In genomic region chr19:3708078-3709012, GRCm38 (mm10) we compare ENCODE assay signal across 8 mouse cellular contexts. TPM values are rescaled to one million over a fixed set of nuclear protein-coding genes. Genes with fewer than 3 reads are reported as not detected.
A peak's percentile ranks its signal among the peaks of the same experiment; 100 is the strongest.
DNase-seq lines count a peak whose midpoint lies in the region; ATAC-seq lines count a peak whose summit lies in the region.

Gene 1810055G02Rik (plus strand): TSS chr19:3708293.

- peak within 1 kb of the TSS; percentile 86 for H3K4me2 ChIP-seq in heart, embryonic 13.5 days
- peak within 1 kb of the TSS; percentile 90 for H3K4me2 ChIP-seq in liver, embryonic 12.5 days
- H3K4me2 ChIP-seq in stomach, embryonic 15.5 days = peak within 1 kb of the TSS; percentile 84

- H3K27ac ChIP-seq in brown adipose tissue, adult 24 weeks (replicated peaks; ENCODE audit: low read depth, low read length) = peak within 1 kb of the TSS; percentile 76
- peak within 1 kb of the TSS; percentile 83 for H3K27ac ChIP-seq in heart, embryonic 13.5 days (replicated peaks)
- peak within 1 kb of the TSS; percentile 80 for H3K27ac ChIP-seq in liver, embryonic 12.5 days
- H3K27ac ChIP-seq in stomach, embryonic 15.5 days = peak within 1 kb of the TSS; percentile 92

- no peaks in the 10 kb centered on the region for H3K9me3 ChIP-seq in heart, embryonic 13.5 days
- H3K9me3 ChIP-seq in liver, embryonic 12.5 days (replicated peaks) = no peaks in the 10 kb centered on the region
- H3K9me3 ChIP-seq in stomach, embryonic 15.5 days = no peaks in the 10 kb centered on the region

- peak; percentile 98 for DNase-seq in CD4-positive, CD25-positive, alpha-beta regulatory T cell, adult 2 months (ENCODE audit: low read depth, low spot score)
- peak; percentile 64 for DNase-seq in fat pad, adult 2 months (ENCODE audit: extremely low read depth, low read depth, low spot score)
- peak; percentile 99 for DNase-seq in kidney, postnatal 10 days
- peak; percentile 87 to 93 for DNase-seq in natural killer cell, adult 2 months (ENCODE audit: low spot score in 2 of 2)

- H3K27me3 ChIP-seq in heart, embryonic 13.5 days (replicated peaks) = no peaks in the 10 kb centered on the region
- H3K27me3 ChIP-seq in liver, embryonic 12.5 days (replicated peaks) = no peaks in the 10 kb centered on the region
- H3K27me3 ChIP-seq in stomach, embryonic 15.5 days (replicated peaks) = no peaks in the 10 kb centered on the region

- ATAC-seq in heart, embryonic 13.5 days (ENCODE audit: extremely low read depth, insufficient number of reproducible peaks, low FRiP score, low TSS enrichment) = peak; percentile 97
- peak; percentile 97 for ATAC-seq in liver, embryonic 12.5 days
- peak; percentile 97 for ATAC-seq in stomach, embryonic 15.5 days (ENCODE audit: insufficient read depth, low FRiP score, low read depth)

- under 1% methylated on average over 61 of the region's 61 CpGs for WGBS in heart, embryonic 13.5 days
- WGBS in liver, embryonic 12.5 days (ENCODE audit: insufficient replicate concordance) = 1% methylated on average over 61 of the region's 61 CpGs
- WGBS in stomach, embryonic 15.5 days = under 1% methylated on average over 61 of the region's 61 CpGs

- peak within 1 kb of the TSS; percentile 68 for H3K4me3 ChIP-seq in brown adipose tissue, adult 24 weeks (ENCODE audit: insufficient read depth, low read depth, low read length)
- H3K4me3 ChIP-seq in heart, embryonic 13.5 days = peak within 1 kb of the TSS; percentile 81
- peak within 1 kb of the TSS; percentile 82 for H3K4me3 ChIP-seq in liver, embryonic 12.5 days
- peak within 1 kb of the TSS; percentile 88 for H3K4me3 ChIP-seq in stomach, embryonic 15.5 days (replicated peaks)

- H3K4me1 ChIP-seq in brown adipose tissue, adult 24 weeks (ENCODE audit: control insufficient read depth, insufficient read depth, insufficient read length, low read length) = no peaks in the 10 kb centered on the region; the same call in 1 of the 2 replicates
- peaks cover 17% of the 10 kb centered on the region for H3K4me1 ChIP-seq in heart, embryonic 13.5 days
- H3K4me1 ChIP-seq in liver, embryonic 12.5 days = peaks cover 35% of the 10 kb centered on the region
- peaks cover 12% of the 10 kb centered on the region; the same call in 1 of the 2 replicates for H3K4me1 ChIP-seq in stomach, embryonic 15.5 days

- H3K9ac ChIP-seq in heart, embryonic 13.5 days = peak within 1 kb of the TSS; percentile 88
- peak within 1 kb of the TSS; percentile 87 for H3K9ac ChIP-seq in liver, embryonic 12.5 days
- H3K9ac ChIP-seq in stomach, embryonic 15.5 days = peak within 1 kb of the TSS; percentile 80

- no peaks in the 10 kb centered on the region for H3K36me3 ChIP-seq in heart, embryonic 13.5 days
- H3K36me3 ChIP-seq in liver, embryonic 12.5 days = peaks cover 6% of the 10 kb centered on the region
- no peaks in the 10 kb centered on the region; the same call in 1 of the 2 replicates for H3K36me3 ChIP-seq in stomach, embryonic 15.5 days

RNA-seq across cellular contexts. Expression of gene 1810055G02Rik, which starts in this region (rescaled TPM):
- 5.3 and 6.6 TPM in 2 replicates for polyA plus RNA-seq in brown adipose tissue, adult 24 weeks (2012; ENCODE audit: insufficient read depth, insufficient read length, missing spikeins)
- 24.1 and 26.2 TPM in 2 replicates for polyA plus RNA-seq in heart, embryonic 13.5 days (2015; fragmentation: Nextera tagmentation; extraction: Ambion mirVana)
- 16.4 and 16.5 TPM in 2 replicates for polyA plus RNA-seq in liver, embryonic 12.5 days (2016; fragmentation: Nextera tagmentation; extraction: Ambion mirVana)
- 31.6 and 35.9 TPM in 2 replicates for polyA plus RNA-seq in stomach, embryonic 15.5 days (2015; fragmentation: Nextera tagmentation; extraction: Ambion mirVana)

Comparison
In these comparisons a context has a peak if more than half of its experiments do, and no peak if none do; other contexts are left out.
1. Peak in every context shown above with its lines: DNase-seq, ATAC-seq, H3K4me3 ChIP-seq and H3K27ac ChIP-seq.